Mouse (Mus musculus) skeletal muscle tissue, adult 2 months (tissue): ENCODE data around the gene Tmem239.
A peak's percentile ranks its signal among the peaks of the same experiment; 100 is the strongest.
"Not testable (repeated sequence)": the region's sequence is repeated elsewhere in the genome, so short reads cannot be mapped to it uniquely, and the experiment has no call there.

Experiments used
- DNase-seq: peaks from one replicate; pipeline ENCODE4 v3.0.0-alpha.2; 2012; ENCODE audit warnings: low read depth, low spot score

The Tmem239 gene

DNA sequence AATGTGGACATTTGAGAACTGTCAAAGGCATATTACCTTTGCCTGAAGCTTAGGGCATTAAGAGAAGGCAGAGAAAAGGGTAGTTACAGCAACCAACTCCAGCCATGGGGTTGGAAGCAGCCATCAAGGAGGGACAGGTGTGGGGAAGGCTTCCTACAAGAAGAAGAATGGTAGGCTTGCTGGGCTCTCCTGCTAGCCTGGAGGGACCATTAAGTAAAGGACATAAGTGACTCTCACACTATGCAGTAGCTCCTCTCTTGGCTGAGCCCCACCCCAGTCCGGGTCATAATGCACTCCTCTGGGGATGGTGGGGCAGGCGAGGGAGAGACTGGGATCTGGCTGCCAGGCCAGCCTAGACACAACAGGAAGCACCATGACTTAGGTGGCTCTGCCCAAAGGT is at the start of gene Tmem239:
Gene Tmem239 (plus strand): TSS at position 301 of the 400 bp plus-strand sequence.
- no peak for DNase-seq

DNA sequence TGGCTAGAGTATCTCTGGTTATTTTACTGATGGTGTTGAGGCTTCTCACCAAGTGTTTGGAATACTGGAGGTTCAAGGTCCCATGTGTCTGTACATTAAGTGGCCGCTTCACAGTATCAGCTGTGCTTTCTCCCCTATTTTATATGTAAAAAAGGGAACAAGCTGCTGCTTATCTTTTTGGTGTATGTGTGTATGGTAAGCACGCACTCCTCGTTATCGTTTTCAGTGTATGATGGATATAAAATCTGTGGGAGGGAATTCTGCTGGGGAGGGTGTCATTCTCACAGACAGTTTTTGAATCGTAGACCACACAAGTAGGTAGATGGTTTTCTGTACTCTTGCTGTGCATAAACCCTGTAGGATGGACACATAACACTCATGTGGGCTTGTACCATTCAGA is 48.7 kb upstream of the Tmem239 start:
- no peak for DNase-seq

DNA sequence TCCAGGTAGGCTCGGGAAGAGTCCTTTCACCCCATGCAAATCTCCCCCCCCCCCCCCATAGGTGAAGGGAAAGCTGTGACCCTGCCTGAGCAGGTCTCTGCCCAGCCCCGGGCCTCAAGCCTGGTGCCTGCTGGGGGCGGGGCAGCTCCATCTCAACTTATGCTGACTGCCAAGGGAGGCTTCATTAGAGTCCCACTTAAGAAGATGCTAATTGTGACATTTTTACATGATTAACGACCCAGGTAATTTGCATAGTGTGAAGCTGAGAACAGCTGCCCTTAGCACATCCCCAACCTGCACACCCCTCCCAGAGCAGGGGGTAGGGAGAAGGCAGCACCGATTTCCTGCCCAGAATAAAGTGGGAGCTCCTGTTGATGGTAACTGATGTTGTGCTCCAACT is 47.4 kb upstream of the Tmem239 start:
- DNase-seq: no peak

DNA sequence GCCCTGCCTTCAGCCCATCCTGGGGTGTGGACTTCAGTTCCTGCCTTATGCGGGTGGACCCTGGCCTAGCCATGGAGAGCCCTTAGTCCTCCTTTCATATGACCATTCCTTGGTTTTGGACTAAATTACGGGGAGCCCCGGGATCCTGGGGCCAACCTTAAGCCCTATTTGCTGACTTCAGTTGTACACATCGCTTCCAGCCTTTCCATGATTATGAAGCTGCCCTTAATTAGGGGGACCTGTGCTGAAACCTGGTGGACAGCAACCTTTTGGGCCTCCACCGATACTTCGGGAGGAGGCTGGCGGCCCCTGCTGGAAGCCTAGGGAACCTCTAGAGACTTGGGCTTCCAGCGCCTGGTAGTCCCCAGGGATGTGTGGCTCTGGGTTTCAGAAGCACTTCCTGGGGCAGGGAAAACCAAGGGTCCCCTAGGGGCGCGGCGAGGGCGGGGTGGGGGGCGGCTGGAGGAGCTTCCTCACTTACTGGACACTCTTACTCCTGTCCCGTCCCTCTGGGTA is 43.7 kb upstream of the Tmem239 start:
- DNase-seq: no peak

DNA sequence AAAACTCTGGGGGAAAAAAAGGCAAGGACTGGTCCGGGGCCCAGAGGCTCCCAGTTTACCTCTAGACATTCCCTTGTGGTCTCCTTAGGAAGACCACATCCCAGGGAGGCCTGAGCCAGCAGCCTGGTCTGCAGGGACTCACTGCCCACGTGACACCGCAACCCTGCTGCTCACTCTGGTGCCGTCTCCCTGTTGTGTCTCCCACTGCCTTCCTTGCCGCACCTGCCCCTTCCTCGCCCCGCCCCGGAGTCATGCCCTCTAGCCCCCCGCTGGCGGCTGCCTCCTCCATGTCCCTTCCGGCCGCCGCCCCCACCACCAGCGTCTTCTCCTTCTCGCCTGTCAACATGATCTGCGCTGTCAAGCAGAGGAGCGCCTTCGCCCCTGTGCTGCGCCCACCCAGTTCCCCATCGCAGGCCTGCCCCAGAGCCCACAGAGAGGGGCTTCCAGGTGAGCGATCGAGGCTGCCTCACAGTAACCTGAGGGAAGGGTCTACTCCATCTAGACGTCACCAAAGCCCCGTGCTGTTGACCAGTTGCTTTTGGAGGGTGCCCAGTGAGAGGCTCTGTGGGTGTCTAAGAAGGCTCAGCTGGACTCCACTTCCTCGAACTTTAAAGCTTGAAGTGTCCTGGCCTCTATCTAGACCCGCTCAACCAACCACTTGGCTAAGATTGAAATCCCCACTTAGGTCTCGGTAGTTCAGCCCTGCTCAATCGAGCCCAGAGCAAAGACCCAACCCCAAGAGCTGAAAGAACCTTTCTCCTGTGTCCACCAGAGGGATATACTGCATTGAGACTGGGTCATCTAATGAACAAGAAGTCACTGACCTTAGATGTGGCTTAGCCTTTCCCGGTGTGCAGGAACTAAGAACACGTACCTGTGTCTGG is 40.8 kb upstream of the Tmem239 start:
- no peak for DNase-seq

DNA sequence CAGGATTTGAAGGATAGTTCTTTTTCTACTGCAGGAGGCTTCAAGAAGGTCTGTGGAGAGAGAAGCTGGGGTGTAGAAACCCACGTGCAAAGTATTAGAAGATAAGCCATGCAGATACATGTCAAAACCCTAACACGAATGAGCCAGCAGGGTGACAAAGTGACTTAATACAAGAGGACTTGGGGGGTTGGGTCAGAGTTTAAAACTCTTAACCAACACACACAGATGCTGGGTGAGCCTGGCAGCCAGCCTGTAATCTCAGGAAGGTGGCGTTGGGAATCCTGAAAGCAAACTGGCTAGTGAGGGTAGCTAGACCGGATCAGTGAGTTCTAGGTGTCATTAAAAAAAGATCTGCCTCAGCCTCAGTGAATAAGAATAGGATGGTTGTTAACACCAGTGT is 38.9 kb upstream of the Tmem239 start:
- no peak for DNase-seq

DNA sequence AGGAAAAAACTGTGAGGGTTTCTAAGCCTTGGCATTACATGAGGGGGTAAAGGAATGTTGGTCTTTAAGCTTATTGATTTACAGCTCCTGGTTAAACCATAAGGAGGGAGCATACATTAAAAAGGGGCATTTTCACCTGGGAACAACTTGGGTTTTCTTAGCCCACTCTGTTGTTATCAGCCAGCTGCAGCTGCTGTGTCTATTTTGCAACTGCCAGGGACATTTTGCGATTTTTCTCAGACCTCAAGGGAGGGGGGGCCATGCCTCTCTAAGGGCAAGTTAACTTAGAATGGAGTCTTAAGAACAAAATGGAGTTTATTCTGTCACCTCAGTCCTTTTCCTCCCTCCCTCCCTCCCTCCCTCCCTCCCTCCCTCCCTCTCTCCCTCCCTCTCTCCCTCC is 33.3 kb upstream of the Tmem239 start:
- DNase-seq: not testable (repeated sequence)

DNA sequence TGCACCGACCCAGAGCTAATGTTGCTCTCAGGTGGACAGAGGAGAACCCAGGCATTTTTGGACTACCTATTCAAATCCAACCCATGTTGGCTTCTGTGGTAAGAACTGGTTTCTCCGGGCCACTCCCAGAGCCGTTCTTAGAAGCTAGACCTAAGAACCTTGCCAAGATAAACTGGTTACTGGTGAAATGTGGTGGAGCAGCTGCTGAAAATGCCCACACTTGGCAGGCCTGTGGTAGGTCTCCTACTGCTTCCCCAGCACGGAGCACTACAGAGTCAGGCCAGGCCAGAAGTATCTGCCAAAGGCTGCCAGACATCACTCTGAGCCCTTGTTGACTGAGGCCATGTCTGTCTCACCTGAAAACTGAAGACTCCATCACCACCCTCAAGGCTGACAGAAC is 31.3 kb upstream of the Tmem239 start:
- DNase-seq: no peak

DNA sequence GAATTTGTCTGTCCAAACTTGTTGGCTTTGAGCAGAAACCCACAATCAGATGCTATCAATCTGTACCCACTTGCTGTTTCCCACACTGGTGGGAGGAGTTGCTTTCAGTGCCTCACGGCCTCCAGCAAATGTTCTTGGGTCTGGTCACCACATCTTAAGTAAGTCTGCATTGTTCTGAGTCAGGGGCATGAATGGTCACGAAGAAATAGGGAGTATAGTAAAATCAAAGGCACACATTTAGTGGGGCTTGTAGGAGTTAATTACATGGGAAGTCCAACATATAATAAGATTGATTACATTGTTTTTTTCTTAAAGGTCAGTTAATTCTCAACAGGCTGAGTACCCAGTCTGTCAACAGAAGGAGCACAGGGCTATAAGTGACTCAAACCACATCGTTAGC is 23.1 kb upstream of the Tmem239 start:
- no peak for DNase-seq

DNA sequence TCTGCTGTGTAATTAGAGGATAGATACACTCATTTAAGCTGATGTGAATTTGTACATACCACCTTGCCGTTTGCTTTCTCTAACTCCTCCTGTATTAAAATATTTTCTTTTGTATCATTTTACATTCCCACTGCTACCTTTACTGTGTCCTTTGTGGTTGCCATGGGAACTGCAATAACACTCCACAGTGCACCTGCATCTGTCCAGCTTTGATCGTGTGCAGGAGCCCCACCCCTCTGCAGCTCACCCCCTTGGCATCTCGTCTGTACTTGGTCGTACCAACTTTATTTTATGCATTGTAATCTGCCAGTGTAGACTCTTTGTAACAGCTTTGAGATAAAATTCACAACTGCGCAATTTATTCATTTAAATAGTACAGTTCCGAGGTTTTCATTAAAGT is 22.4 kb upstream of the Tmem239 start:
- DNase-seq: no peak

DNA sequence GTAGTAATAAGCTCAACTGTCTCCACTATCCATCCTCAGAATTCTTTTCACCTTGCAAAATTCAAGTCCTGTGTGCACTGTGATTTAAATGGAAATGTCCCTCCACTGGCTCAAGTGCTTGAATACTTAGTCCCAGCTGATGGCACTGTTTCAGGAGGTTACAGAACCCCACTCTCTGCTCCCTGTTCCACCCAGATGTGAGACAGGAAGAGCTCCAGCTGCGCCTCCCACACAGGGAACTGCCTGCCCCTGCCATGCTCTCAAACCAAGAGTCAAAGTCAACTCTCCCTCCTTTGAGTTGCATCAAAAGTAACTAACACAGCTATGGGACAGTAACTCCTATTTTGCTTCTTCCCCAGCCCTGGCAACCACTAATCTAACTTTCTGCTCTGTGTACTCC is 20.1 kb upstream of the Tmem239 start:
- DNase-seq: no peak

DNA sequence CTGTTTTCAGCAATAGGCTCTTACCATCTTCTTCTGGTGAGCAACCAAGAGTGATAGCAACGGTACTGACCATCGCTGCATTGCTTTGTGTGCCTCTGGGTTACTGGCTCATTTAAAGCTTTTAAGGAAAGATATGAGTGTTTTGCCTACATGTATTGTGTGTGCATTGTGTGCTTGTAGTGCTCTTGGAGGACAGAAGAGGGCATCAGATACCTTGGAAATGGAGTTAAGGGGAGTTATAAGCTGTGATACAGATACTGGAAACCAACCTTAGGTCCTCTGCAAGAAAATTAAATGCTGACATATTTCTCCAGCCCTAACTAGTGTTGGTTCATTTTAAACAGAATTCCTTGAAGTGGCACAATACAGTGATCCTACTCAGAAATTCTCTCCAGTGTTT is 17.5 kb upstream of the Tmem239 start:
- DNase-seq: no peak

DNA sequence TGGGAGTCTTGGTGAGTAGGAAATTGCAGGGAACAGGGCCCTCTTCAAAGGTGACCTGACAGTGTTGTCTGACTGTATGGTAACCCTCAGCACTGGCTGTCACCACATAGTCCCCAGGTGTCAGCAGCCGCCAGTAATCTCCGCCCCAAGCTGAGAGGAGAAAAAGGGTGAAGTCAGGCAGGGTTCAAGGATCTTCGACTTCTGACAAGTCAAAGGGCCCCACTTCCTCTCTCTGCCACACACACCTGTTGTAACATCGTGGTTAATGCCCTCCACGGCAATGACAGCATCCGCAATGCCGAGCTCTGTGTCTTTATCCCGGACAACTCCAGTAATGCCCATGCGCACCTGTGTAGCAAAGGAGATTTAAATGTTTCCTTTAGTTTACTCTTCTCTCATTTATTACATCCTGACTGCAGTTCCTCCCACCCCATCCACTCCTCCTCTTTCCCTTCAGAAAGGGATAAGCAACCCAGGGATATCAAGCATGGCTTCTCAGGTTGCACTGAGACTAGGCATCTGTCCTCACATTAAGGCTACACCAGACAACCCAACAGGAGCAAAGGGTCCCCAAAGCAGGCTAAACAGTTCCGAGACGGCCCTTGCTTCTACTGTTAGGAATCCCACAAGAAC is 15.2 kb upstream of the Tmem239 start:
- no peak for DNase-seq

DNA sequence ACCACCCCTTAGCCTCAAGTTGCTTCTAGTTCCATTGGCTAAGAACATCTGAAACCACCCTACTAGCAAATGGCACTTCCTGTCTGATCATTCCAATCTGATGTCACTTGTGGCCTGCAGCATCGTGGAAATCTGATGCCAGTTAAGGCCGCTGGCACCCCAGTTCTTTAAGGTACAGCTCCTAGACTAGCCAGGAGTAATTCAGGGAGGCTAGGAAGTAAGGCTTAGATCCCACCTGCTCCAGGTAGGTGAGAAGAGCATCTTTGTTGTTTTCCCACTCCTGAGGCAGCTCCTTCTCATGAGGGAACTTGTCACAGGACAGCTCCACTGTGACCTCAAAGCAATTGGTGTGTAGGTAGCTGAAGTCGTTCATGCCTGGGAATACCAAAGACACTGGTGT is 13.4 kb upstream of the Tmem239 start:
- no peak for DNase-seq

DNA sequence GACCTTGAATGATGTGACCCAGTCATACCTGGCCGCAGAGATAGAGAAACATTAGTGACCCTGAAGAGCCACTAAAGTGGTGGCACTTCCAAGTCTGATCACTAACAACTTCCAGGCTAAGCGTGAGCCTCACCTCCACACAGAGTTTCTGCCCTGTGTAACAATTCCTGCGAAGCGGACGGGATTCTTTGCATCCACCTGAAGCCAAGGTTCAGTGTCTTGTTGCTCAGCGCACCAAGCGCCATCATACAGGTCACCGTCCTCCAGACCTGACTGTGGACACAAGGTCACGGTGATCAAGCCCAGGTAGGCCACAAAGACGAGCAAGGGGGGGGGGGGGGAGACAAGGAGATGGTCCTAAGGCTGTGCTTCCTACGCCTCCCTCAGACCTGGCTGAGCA is 10.6 kb upstream of the Tmem239 start:
- no peak for DNase-seq

DNA sequence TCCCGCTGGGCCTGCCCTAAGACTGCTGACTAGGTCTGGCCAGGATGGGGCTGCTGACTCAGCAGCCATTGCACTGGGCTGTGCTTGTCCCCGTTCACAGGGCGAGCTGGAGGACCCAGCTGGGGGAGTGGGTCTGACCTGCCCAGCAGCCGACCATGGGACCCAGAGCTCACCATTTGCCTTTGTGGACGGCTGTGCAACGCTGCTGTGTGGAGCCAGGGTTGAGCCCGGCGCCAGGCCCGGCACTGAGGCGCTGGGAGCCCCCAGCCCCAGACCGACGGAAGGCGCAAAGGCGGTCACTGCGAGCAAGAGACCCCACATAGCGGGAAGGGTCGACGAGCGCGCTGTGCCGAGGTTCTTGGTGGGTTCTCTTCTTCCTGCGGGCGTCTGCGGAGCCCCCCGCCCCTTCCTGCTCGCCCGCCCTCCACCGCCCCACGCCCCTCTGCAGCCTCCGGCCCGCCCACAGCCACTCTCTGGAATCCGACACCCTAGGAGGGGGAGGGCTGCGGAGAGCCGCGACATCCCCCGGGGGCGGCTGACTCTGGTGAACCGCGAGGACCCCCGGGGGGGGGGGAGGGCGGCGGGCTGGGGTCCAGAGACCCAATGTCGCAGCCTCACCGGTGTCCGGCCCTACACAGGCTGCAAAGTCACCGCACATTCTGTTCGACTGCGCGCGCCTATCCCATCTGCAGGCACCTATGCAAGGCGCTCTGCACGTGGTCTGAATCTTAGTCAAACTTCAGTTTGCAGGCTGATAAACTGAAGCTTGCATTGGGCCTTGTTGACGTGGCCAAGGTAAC is 8.9 kb upstream of the Tmem239 start, which contains the start of gene Cpxm1:
Gene Cpxm1 (minus strand): TSS at position 389 of the 800 bp plus-strand sequence.
- peak; percentile 11 for DNase-seq

DNA sequence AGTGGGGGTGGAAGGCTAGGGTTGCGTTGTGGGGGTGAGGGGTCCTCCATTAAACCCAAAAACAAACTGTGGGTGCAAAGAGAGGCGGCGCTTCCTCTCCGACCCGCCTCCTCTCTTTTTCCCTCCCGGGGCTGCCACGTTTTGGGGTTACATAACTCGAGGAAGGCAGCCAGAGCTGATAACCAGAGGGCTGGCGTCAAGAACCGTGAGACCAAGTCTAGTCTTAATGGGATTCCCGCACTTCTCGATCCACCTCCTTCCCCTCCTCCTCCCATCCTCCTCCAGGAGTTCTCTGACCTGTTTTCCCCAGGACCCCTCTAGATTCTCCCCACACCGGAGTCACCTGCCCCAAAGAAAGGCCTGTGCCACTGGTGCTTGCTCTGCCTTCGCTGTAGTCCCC is 8.2 kb upstream of the Tmem239 start:
- no peak for DNase-seq

DNA sequence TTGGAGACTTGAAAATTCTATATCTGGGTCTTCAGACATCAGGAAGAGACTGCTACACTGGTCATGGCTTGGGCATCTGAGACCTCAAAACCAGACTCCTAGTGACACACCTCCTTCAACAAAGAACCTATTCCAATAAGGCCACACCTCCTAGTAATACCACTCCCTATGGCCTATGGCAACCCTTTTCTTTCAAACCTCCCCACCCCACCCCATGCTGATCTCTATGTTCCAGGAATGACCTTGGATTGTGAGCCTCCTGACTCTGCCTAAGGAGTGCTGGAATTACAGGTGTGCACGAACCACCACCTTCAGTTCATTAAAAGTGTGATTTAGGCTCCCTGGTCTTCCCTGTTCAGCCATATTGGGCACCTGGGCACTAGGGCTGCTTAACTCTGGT is 6.2 kb upstream of the Tmem239 start:
- no peak for DNase-seq

DNA sequence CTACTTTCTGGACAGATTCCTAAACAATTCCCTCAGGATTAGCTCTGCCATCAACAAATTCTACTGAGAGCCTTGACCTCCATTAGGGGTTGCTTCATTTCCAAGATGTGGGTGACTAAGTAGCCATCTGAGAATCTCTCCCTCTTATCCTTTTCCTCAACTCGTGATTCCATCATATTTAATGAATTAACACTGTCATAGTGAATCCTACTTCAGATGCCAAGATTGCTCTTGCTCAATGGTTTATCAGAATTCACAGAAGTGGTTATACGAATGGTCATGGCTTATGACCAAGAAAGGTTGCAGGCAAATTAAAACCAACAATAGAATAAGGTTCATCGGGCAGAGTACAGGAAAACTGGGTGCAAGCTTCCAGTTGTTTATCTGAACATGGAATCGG is 4.4 kb upstream of the Tmem239 start:
- no peak for DNase-seq

DNA sequence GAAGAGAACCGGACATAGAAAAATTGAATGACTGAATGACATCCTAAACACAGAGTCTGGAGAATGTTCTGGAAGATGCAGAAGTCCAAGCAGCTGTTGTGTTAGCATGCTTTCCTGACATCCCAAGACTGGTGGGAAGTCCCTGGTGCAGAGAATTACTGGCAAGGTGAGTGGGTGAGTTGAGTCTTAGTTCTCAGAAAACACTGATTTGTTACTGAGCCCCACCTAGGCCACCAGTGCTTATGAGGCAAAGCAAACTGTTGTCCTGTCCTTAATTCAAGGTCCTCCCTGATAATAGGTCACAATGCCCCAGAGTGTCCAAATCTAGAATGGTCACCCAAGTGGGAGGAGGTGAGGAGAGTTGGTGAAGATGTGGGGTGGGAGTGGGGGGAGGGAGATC is 1.3 kb upstream of the Tmem239 start, which contains the start of the genes Gm28372 and 1700020A23Rik:
Gene Gm28372 (plus strand): TSS at position 301 of the 400 bp plus-strand sequence.
Gene 1700020A23Rik (plus strand): TSS at position 321 of the 400 bp plus-strand sequence.
- no peak for DNase-seq

DNA sequence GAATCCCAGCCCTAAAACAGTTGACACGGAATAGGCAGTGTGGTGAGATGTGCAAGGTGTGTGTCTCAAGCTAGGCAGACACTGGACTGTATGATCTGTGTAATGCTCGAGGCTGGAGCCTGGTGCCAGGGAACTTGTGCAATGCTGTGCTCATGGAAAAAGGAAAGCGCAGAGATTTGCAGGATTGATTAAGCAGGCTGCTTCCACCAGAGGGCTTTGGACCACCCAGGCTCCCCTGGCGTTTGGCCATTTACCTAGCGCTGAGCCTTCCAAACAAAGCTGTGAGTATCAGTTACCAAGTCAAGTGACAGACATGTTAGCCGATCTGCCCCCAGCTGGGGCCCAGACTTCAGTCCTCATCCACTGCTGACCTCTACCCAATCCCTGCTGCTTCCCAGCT is 1.9 kb downstream of the Tmem239 start:
- no peak for DNase-seq
